Mouse (Mus musculus) CD8-positive naive resting alpha-beta T cell, adult 2 months (primary cell): Measurements from ENCODE around the gene Ufsp1.

Experiments
- DNase-seq, 2 experiments: peaks; one replicate each; pipeline ENCODE4 v3.0.0; 2022; ENCODE audit warnings: low read depth in 2 of 2, low spot score in 2 of 2

The Ufsp1 gene

DNA sequence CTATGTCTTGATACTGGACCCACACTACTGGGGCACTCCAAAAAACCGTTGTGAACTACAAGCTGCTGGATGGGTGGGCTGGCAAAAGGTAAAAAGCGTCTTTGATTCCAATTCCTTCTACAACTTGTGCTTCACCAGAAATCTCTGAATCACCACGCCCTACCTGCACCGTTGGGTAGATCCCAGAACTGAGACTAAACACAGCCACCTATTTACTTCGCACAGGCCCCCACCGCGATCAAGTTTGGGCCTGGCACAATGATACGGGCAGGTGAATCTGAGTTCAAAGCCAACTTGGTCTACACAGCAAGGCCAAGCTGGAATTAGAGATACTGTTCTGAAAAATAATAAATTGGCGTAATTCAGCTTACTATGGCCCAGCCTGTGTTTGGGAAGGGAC is 867 bp downstream of the Ufsp1 start:
- no peak for DNase-seq

- DNase-seq, result no peak
Measured at GRCm38 (mm10) chr5:137295712-137296111, 1.3 kb downstream of the Ufsp1 start.

GRCm38 (mm10) chr5:137297126-137297525 is 2.7 kb downstream of the Ufsp1 start:
- DNase-seq, result no peak

DNA sequence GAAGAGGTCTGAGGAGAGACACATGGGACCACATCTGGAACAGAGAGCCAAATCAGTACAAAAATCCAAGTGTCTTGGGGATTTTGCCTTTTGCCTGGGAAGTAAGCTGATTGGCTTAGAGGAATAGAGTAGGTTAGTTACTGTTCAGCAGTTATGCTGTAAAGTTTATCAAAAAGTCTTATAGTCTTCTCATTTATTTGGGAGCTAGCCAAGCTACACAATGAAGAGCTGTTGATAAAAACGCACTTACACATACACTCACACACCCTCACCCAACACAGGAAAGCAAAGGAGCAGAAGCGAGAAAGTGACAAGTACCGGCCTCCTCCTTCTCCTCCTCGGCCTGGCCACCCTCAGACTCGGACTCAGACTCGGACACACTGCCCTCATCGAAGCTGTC is 4.8 kb downstream of the Ufsp1 start:
- DNase-seq, result no peak

DNA sequence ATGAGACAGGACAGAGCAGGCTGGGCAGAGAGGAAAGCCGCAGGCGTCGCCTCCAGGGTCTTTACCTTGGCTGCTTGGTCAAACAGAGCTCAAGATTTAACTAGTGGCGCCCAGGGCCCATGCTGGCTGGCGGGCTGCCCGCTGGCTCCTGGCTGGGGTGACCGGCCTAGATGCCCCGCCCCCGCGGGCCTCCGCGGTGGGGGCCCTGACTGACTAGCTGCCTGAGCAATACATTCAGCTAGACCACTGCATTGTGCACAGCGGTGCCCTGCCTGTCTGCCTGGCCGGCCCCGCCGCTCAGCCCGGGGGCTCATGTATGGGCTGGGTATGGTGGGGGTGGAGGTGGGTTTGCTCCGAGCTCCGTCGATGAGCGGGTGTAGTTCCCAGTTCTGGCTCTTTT is 6.8 kb downstream of the Ufsp1 start:
- no peak for DNase-seq

DNA sequence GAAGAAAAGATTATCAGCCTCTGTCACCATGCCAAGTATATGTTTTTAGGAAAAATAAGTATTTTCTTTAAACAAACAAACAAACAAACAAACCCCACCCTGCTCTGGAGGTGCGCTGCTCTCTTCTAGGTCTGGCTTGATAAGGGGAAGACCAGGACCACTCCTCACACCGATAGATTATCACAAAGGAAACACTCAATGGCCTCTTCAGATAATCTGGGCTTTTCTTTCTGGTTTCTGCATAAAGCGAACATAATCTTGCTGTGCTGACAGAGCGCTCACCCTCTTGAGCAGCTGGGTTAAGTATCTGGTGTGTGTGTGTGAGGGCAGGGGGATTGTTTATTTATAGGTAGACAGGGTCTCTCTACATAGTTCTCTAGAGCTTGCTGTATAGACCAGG is 9.2 kb downstream of the Ufsp1 start:
- no peak for DNase-seq

- DNase-seq, result no peak
Measured at GRCm38 (mm10) chr5:137304165-137304564, 9.7 kb downstream of the Ufsp1 start.

DNA sequence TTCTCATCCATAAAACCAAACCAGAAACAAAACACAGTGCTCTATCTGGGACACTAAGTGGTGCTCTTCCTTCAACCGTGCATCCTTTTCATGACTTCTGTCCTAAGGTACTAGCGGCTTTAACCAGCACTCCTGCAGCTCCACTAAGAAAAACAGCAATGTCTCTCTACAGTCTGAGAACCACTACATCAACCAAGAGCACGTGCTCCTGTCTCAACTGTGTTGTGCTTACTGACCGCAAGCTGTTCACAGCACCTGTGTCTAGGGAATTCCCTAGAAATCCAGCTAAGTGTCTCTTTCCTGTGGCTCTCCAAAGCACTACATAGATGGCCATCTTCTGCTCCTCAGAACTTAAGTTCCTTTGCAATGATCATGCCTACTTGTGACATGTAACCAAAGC is 10.4 kb downstream of the Ufsp1 start:
- no peak for DNase-seq

DNA sequence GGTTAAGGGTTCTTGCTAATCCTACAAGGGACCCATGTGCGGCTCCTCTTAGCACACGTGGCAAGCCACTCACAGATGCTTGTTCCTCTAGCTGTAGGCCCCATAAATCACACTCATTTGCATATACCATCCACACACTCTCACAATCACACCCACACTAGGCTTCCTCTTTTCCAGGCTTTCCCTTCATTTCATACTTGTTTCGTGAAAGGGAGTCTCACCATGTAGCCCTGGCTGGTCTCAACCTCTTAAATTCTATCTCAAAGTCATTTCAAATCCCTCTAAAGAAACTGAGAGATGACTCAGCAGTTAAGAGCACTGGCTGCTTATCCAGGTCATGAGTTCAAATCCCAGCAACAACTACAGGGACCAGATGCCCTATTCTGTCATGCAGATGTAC is 11.4 kb downstream of the Ufsp1 start:
- DNase-seq, result no peak

DNA sequence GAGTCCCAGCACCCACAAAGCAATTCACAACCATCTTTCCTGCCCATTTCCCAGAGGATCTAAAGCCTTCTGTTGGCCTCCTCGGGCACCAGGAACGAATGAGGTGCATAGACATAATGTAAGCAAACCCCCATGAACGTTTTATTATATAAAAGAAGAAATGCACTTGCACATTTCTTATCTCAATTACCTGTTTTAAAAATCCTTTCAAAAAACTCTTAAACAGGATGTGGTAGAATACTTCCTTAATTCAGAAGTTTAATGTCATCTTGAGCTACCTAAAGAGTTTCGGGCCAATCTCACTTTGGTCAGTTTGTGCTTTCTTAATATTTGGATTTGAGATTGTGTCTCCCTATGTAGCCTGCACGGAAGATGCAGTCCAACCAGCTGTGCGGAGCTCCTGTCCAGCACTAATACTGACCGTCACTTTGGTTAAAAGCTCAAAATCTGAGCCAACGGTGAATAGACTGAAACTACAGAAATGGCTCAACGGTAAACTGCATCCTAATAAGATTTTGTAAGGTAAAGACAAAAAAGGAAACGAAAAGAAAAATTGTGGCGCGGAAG is 12.1 kb downstream of the Ufsp1 start:
- no peak for DNase-seq

DNA sequence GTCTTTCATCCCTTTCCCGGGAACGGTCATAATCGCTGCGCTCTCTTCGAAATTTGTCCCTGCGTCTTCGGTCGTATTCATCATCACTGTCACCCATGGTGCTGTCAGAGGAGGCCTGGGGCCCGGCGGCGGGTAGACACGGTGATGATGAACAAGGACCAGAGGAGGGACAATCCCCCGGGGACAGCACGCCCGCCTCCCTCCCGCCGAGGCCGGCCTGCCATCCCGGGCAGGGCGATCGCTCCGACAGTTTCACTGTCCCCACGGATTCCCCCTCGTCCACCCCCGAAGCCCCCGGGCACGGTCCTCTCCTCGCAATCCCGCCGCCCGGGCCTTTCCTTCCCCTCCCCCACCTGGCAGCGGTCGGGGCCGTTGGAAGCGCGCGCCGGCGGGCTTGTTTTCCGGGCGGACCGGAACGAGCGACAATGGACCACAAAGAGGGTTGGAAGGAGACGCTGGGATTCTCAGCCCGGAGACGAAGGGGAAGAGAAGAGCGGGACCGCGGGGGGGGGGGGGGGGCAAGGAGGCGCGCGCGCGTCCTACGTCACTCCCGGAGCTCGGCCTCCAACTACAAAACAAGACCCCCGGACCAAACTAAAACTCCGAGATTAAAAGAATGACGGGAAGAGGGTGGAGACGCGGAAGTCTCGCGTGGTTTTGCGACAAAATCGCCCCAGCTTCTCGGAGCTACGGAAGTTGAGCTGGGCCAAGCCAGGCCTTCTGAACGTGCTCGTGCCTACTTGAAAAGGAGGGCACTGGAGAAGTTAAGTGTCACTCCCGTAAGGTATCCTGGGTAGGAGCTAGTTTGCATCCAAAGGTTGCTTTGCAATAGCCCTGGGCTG is 12.9 kb downstream of the Ufsp1 start, which contains the start of gene Srrt:
TSS of gene Srrt (minus strand) at position 604 of the 842 bp plus-strand sequence.
- DNase-seq, result peak; percentile 83 to 87

GRCm38 (mm10) chr5:137308356-137308755 is 13.9 kb downstream of the Ufsp1 start:
- DNase-seq, result no peak

DNA sequence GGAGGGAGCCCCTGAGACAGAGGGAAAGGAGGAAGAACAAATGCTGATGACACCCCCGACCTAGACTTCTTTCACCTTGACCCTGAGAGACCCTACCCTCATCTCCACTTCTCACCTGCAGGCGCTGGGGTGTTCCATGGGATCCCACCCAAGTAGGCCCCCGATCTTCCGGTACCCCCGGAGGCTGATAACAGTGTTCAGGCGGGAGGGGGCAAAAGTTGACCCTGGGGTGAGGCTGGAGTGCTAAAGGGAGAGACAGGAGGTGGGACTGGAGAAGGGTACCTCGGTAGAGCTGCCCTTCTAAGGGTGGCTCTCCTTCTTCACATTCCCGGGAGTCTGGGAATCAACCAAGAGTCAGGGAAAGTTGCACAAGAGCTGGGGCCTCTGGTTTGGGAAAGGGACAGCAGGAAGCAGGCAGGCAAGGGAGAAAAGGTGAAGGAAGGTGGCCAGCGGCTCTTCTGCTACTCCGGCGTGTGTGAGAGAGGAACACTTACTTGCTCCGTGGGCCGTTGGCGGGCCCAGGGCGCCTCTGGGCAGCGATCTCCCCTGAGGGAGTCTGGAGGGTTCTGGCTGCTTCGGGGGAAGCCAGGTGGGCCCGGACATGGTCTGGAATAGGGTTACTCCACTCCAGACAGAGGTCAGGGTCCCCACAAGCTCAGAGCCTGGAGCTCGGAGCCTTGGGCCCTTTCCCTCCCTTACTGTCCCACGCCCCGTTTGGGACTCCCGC is 19.2 kb downstream of the Ufsp1 start:
- no peak for DNase-seq

- DNase-seq, result no peak
Measured at GRCm38 (mm10) chr5:137314193-137315083, 20.0 kb downstream of the Ufsp1 start, which contains the start of gene Trip6. Gene Trip6 (minus strand): TSS chr5:137314404.

DNA sequence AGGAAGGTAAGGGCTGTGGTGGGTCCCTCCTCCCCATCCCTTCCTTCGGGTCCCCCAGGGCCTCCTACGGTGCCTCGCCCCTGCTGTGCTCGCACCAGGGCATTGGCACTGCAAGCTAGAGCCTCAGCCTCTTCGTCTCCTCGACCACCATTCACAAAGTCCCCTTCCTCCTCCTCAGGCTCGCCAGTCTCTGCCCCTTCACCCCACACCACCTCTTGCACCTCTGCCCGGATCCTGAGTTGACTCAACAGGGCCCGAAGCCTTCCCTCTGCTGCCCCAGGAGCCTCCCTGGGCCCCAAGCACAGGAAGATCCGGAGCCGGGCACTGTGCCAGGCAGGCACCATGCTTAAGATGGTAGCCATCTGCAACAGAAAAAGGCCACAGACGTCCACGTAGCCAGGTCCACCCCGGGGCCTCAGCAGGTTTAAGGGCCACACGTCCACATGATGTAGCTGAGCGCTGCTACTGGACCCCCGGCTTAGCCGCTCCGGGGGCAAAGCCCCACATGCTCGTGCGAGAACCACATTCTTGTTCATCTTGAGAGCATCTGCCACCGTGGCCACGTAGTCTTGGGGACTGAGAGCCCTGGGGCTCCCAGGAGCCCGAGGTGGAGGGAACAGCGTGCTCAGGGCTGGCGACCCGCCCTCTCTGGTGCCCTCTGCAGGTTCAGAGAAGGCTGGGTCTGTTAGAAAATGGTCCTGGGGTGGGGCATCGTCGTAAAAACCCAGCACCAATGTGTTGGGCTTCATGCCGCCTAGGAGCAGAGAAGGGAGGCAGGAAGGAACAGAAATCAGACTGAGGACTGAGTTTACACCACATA is 20.9 kb downstream of the Ufsp1 start:
- peak in 1 of 2 experiments; percentile 32 for DNase-seq

DNA sequence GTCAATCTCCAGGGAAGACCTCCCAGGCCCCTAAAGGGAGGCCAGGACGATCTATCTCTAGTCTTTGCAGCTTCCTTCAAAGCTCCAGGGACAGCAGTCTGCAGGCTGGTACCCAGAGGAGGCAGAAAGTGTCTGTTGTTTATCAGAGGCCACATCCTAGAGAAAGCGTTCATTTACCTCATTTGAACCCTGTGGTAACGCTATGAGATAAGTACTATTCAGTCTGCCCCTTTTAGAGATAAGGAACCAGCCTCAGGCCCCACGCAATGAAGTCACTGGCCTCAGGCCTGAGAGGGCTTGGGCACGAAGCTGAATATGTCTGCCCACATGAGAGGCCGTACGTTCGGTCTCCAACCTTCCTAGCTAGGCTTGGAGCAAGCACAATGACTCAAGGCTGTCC is 22.9 kb downstream of the Ufsp1 start:
- no peak for DNase-seq

DNA sequence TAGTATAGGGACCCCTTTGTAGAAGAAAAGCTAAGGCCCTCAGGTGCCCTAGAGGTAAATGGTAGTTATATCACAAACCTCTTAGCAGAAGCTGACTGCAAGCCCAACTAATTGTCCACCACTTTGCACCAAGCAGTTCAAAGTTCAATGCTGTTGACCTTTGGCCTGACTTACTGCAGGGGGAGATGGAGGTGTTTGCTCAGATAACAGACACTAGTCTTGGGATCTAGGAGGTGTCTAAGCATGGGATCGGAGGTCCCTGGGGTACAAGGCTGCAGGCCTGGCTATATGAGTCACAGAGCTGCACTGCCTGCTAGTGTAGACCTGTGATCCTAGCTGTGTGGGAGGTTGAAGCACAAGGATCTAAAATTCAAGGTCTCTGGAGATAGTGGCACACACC is 24.1 kb downstream of the Ufsp1 start:
- DNase-seq, result no peak

DNA sequence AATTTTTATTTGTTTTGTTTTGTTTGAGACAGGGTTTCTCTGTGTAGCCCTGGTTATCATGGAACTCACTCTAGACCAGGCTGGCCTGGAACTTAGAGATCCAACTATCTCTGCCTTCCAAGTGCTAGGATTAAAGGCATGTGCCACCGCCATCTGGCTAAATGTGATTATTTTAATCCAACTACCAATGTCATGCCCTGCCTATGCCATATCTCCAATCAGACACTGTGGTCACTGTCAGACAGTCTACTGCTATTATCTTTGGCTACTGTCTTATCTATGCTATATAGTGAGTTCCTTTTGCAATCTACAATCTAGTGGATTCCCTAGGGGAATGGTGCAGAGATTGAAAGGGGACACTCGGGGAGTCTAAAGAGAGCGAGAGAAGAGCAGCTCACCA is 26.6 kb downstream of the Ufsp1 start:
- no peak for DNase-seq

DNA sequence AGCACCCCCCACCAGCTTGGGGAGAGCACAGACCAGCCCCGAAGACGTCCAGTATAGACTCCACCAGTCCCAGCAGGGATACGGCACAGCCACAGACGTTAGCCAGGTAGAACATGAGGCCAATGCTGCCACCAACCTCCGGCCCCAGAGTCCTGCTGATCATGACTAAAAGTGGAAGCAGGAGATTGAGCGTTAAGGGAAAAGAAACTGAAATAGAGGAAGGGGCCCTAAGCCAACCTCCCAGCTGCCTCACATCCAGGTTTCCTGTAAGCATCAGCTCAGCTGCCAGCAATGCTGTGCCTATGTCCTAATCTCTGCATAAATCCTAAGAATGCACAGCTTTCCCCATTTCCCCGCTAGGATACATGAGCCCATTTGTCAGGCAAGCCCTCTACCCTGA is 36.5 kb downstream of the Ufsp1 start:
- no peak for DNase-seq

- no peak for DNase-seq
Measured at GRCm38 (mm10) chr5:137332857-137333511, 38.6 kb downstream of the Ufsp1 start.
